9 mouse cellular contexts compared by ENCODE assay signal in genomic region chr9:21799010-21799350, GRCm38 (mm10). TPM values are rescaled to one million over a fixed set of nuclear protein-coding genes. Genes with fewer than 3 reads are reported as not detected.
DNase-seq lines count a peak whose midpoint lies in the region; ATAC-seq lines count a peak whose summit lies in the region.
"Had no signal": no experiment of that assay in that cellular context is flagged by ENCODE, and none has a peak within 500 bp of the region (broad histone marks: within the 10 kb centered on the region; RNA-seq: fewer than 3 reads in every experiment).

No protein-coding gene starts in this region.

- H3K4me3 ChIP-seq in heart, embryonic 15.5 days: peak overlapping the region; percentile 88
- H3K4me3 ChIP-seq in hindbrain, embryonic 15.5 days: peak overlapping the region; percentile 66
- peak overlapping the region; percentile 61 for H3K4me3 ChIP-seq in midbrain, embryonic 14.5 days (replicated peaks; ENCODE audit: low read depth, low read length)

- peaks cover 18% of the 10 kb centered on the region for H3K36me3 ChIP-seq in heart, embryonic 15.5 days
- no peaks in the 10 kb centered on the region for H3K36me3 ChIP-seq in hindbrain, embryonic 15.5 days
- no peaks in the 10 kb centered on the region for H3K36me3 ChIP-seq in midbrain, embryonic 14.5 days (ENCODE audit: control insufficient read depth, insufficient read depth, low read length)

- H3K9me3 ChIP-seq in heart, embryonic 15.5 days (replicated peaks): no peaks in the 10 kb centered on the region
- H3K9me3 ChIP-seq in hindbrain, embryonic 15.5 days: no peaks in the 10 kb centered on the region
- no peaks in the 10 kb centered on the region for H3K9me3 ChIP-seq in midbrain, embryonic 14.5 days (ENCODE audit: control insufficient read depth, low read length)

- 61% methylated on average over 3 of the region's 3 CpGs for WGBS in heart, embryonic 15.5 days
- 66% methylated on average over 3 of the region's 3 CpGs for WGBS in hindbrain, embryonic 15.5 days
- WGBS in midbrain, embryonic 14.5 days: 62% methylated on average over 3 of the region's 3 CpGs

- peaks cover 34% of the 10 kb centered on the region for H3K4me1 ChIP-seq in heart, embryonic 15.5 days (replicated peaks)
- peaks cover 12% of the 10 kb centered on the region for H3K4me1 ChIP-seq in hindbrain, embryonic 15.5 days (replicated peaks)
- peaks cover 9% of the 10 kb centered on the region for H3K4me1 ChIP-seq in midbrain, embryonic 14.5 days (ENCODE audit: control insufficient read depth, insufficient read depth, low read length)

- no peak overlapping the region for H3K9ac ChIP-seq in heart, embryonic 15.5 days
- no peak overlapping the region for H3K9ac ChIP-seq in hindbrain, embryonic 15.5 days
- H3K9ac ChIP-seq in midbrain, embryonic 14.5 days (replicated peaks; ENCODE audit: low read length): 0 out of 2 replicates have a peak overlapping the region, but pooled peaks have one; percentile 59

- intact Hi-C loops in heart, postnatal 10 days (cut with DNase I): loop anchor here (5.0 kb wide), 1 partner anchor 182 kb away; the partner anchor contains the start of gene Smarca4

- H3K27ac ChIP-seq in heart, embryonic 15.5 days: peak overlapping the region; percentile 96
- no peak overlapping the region for H3K27ac ChIP-seq in hindbrain, embryonic 15.5 days (replicated peaks)
- no peak overlapping the region for H3K27ac ChIP-seq in midbrain, embryonic 14.5 days (replicated peaks; ENCODE audit: low read depth, low read length)

- peak overlapping the region; percentile 73 for H3K4me2 ChIP-seq in heart, embryonic 15.5 days
- H3K4me2 ChIP-seq in hindbrain, embryonic 15.5 days: peak overlapping the region; percentile 83
- peak overlapping the region; percentile 84 for H3K4me2 ChIP-seq in midbrain, embryonic 14.5 days (ENCODE audit: low read length)

- no peaks in the 10 kb centered on the region for H3K27me3 ChIP-seq in heart, embryonic 15.5 days
- H3K27me3 ChIP-seq in hindbrain, embryonic 15.5 days: peaks cover 7% of the 10 kb centered on the region
- 0 out of 2 replicates have a peak, but pooled peaks cover 10% of the 10 kb centered on the region for H3K27me3 ChIP-seq in midbrain, embryonic 14.5 days (ENCODE audit: control insufficient read depth, insufficient read depth, low read length)

- no peak for DNase-seq in heart, postnatal 10 days
- peak; percentile 65 for DNase-seq in ZHBTc4 (ENCODE audit: low read depth, low spot score)
- no peak for DNase-seq in midbrain, embryonic 14.5 days
- no peak for DNase-seq in embryo, embryonic 11 days

- ATAC-seq in heart, embryonic 15.5 days (replicated peaks; ENCODE audit: insufficient number of reproducible peaks, insufficient read depth, low FRiP score, low read depth): no peak
- no peak for ATAC-seq in hindbrain, embryonic 15.5 days (ENCODE audit: low FRiP score, low read depth)
- ATAC-seq in midbrain, embryonic 14.5 days (ENCODE audit: low FRiP score, low TSS enrichment): no peak
- ATAC-seq in megakaryocyte-erythroid progenitor cell, adult 5-6 weeks (replicated peaks; ENCODE audit: low FRiP score, low TSS enrichment, poor library complexity, severe bottlenecking): no peak
- ATAC-seq in cerebellum, adult (ENCODE audit: insufficient number of reproducible peaks, low FRiP score, low TSS enrichment): no peak

RNA-seq across cellular contexts. Expression of gene Kank2, which starts 0.4 kb away (rescaled TPM):
- polyA plus RNA-seq in heart, embryonic 15.5 days (2015; fragmentation: Nextera tagmentation; extraction: Ambion mirVana): 20.0 and 26.3 TPM in 2 replicates
- total RNA-seq in heart, postnatal 10 days (2021): 10 to 100 TPM; 49.5 to 51.9 TPM
- polyA plus RNA-seq in hindbrain, embryonic 15.5 days (2015; fragmentation: Nextera tagmentation; extraction: Ambion mirVana): 5.2 and 5.8 TPM in 2 replicates
- 0.66 and 2.7 TPM in 2 replicates for polyA plus RNA-seq in midbrain, embryonic 14.5 days (2014; fragmentation: Nextera tagmentation; extraction: Ambion mirVana)
- 0.61 TPM in 1 of 2 replicates, not detected in the other for total RNA-seq in megakaryocyte-erythroid progenitor cell, adult 5-6 weeks (2014; fragmentation: Nextera tagmentation)
- total RNA-seq in megakaryocyte-erythroid progenitor cell, adult 5-6 weeks (2017): 0.23 TPM in 1 of 2 replicates, not detected in the other

RNA-seq across cellular contexts. Expression of gene Angptl8, which starts 36.3 kb away (rescaled TPM):
- 1.2 and 2.1 TPM in 2 replicates for polyA plus RNA-seq in heart, embryonic 15.5 days (2015; fragmentation: Nextera tagmentation; extraction: Ambion mirVana)
- under 1 TPM in 1 of 2 experiments, not detected in 1; 0.31 TPM for total RNA-seq in heart, postnatal 10 days (2021)
- polyA plus RNA-seq in hindbrain, embryonic 15.5 days (2015; fragmentation: Nextera tagmentation; extraction: Ambion mirVana): 0.88 TPM in 2 replicates
- 0.34 TPM in 1 of 2 replicates, not detected in the other for polyA plus RNA-seq in midbrain, embryonic 14.5 days (2014; fragmentation: Nextera tagmentation; extraction: Ambion mirVana)
- total RNA-seq in megakaryocyte-erythroid progenitor cell, adult 5-6 weeks (2014; fragmentation: Nextera tagmentation): not detected in 2 replicates
- total RNA-seq in megakaryocyte-erythroid progenitor cell, adult 5-6 weeks (2017): not detected in 2 replicates
- total RNA-seq: left cerebral cortex, postnatal 25 days had no signal

RNA-seq across cellular contexts. Expression of gene Spc24, which starts 38.9 kb away (rescaled TPM):
- 69.6 and 88.1 TPM in 2 replicates for polyA plus RNA-seq in heart, embryonic 15.5 days (2015; fragmentation: Nextera tagmentation; extraction: Ambion mirVana)
- 10 to 100 TPM; 11.9 to 14.5 TPM for total RNA-seq in heart, postnatal 10 days (2021)
- 26.4 and 27.2 TPM in 2 replicates for polyA plus RNA-seq in hindbrain, embryonic 15.5 days (2015; fragmentation: Nextera tagmentation; extraction: Ambion mirVana)
- polyA plus RNA-seq in midbrain, embryonic 14.5 days (2014; fragmentation: Nextera tagmentation; extraction: Ambion mirVana): 19.9 and 21.4 TPM in 2 replicates
- 49.0 and 79.0 TPM in 2 replicates for total RNA-seq in megakaryocyte-erythroid progenitor cell, adult 5-6 weeks (2014; fragmentation: Nextera tagmentation)
- 77.1 and 107 TPM in 2 replicates for total RNA-seq in megakaryocyte-erythroid progenitor cell, adult 5-6 weeks (2017)

RNA-seq across cellular contexts. Expression of gene Dock6, which starts 53.5 kb away (rescaled TPM):
- 38.3 and 54.7 TPM in 2 replicates for polyA plus RNA-seq in heart, embryonic 15.5 days (2015; fragmentation: Nextera tagmentation; extraction: Ambion mirVana)
- 10 to 100 TPM; 63.0 to 66.5 TPM for total RNA-seq in heart, postnatal 10 days (2021)
- 16.4 and 21.2 TPM in 2 replicates for polyA plus RNA-seq in hindbrain, embryonic 15.5 days (2015; fragmentation: Nextera tagmentation; extraction: Ambion mirVana)
- polyA plus RNA-seq in midbrain, embryonic 14.5 days (2014; fragmentation: Nextera tagmentation; extraction: Ambion mirVana): 7.2 and 12.7 TPM in 2 replicates
- 0.37 and 0.57 TPM in 2 replicates for total RNA-seq in megakaryocyte-erythroid progenitor cell, adult 5-6 weeks (2014; fragmentation: Nextera tagmentation)
- total RNA-seq in megakaryocyte-erythroid progenitor cell, adult 5-6 weeks (2017): 0.15 and 0.23 TPM in 2 replicates
